Mouse (Mus musculus) spleen, adult 18-20 months (tissue): ENCODE measurements around the gene Sox1.

Experiments used
- DNase-seq, 2 experiments: peaks; one replicate each; pipeline ENCODE4 v3.0.0; 2022; ENCODE audit warnings: mixed read lengths in 2 of 2

Gene Sox1

GRCm38 (mm10) chr8:12395071-12396031, at the start of gene Sox1:
TSS of gene Sox1 (plus strand) at chr8:12395295.
- no peak for DNase-seq

GRCm38 (mm10) chr8:12345881-12346280, 49.2 kb upstream of the Sox1 start:
- DNase-seq: no peak

GRCm38 (mm10) chr8:12346870-12347269, 48.2 kb upstream of the Sox1 start:
- no peak for DNase-seq

GRCm38 (mm10) chr8:12348306-12348705, 46.8 kb upstream of the Sox1 start:
- DNase-seq: no peak

GRCm38 (mm10) chr8:12349591-12349990, 45.5 kb upstream of the Sox1 start:
- no peak for DNase-seq

GRCm38 (mm10) chr8:12351121-12351520, 44.0 kb upstream of the Sox1 start:
- no peak for DNase-seq

GRCm38 (mm10) chr8:12354406-12355025, 40.6 kb upstream of the Sox1 start:
- no peak for DNase-seq

GRCm38 (mm10) chr8:12368161-12368560, 26.9 kb upstream of the Sox1 start:
- no peak for DNase-seq

- DNase-seq: no peak
Measured at GRCm38 (mm10) chr8:12368856-12369255, 26.2 kb upstream of the Sox1 start.

- no peak for DNase-seq
Measured at GRCm38 (mm10) chr8:12381111-12381510, 14.0 kb upstream of the Sox1 start.

- no peak for DNase-seq
Measured at GRCm38 (mm10) chr8:12382707-12383561, 12.2 kb upstream of the Sox1 start.

- no peak for DNase-seq
Measured at GRCm38 (mm10) chr8:12383979-12384890, 10.9 kb upstream of the Sox1 start.

GRCm38 (mm10) chr8:12384996-12385685, 10.0 kb upstream of the Sox1 start:
- no peak for DNase-seq

GRCm38 (mm10) chr8:12385686-12386488, 9.2 kb upstream of the Sox1 start:
- DNase-seq: no peak

- no peak for DNase-seq
Measured at GRCm38 (mm10) chr8:12386530-12387222, 8.4 kb upstream of the Sox1 start.

- no peak for DNase-seq
Measured at GRCm38 (mm10) chr8:12387223-12387860, 7.8 kb upstream of the Sox1 start.

GRCm38 (mm10) chr8:12387901-12388300, 7.2 kb upstream of the Sox1 start:
- DNase-seq: no peak

GRCm38 (mm10) chr8:12388390-12389115, 6.5 kb upstream of the Sox1 start:
- DNase-seq: no peak

GRCm38 (mm10) chr8:12389116-12389471, 6.0 kb upstream of the Sox1 start:
- DNase-seq: no peak
